Mouse (Mus musculus): ENCODE results near the gene Rab39.

DNA sequence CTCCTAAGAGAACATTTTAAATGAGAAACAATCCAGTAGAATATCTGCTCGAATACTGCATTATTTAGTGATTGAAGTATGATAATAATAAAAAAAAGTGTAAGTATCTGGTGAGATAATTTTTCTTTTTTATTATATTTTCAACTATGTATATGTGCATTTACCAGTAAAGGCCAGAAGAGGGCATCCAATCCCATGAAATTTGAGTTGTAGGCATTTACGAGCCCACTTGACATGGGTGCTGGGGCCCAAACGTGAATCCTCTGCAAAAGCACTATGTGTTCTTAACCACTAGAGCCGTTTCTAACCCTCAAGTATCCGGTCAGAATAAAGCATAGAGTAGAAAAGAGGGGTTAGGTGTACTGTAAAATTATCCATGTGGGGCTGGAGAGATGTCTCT is 44.9 kb upstream of the Rab39 start:
- TF ChIP-seq CTCF (IDR thresholded peaks at IDR 0.05; ENCODE audit: extremely low read depth, insufficient read depth, insufficient read length, insufficient replicate concordance) (no peak), POLR2A (IDR thresholded peaks at IDR 0.05; ENCODE audit: low read depth, low read length) (no peak)
